Mouse (Mus musculus) embryonic facial prominence, embryonic 13.5 days (tissue): ENCODE measurements around the gene Slc25a54. TPM values are rescaled to one million over a fixed set of nuclear protein-coding genes. Genes with fewer than 3 reads are reported as not detected.

Source experiments
- ATAC-seq: fragments of 200-750 bp; cut with Nextera tagmentation; 2 replicates; pipeline ENCODE4 v1.8.0; 2017; ENCODE audit warnings: low read depth; ENCODE audit not compliant: insufficient number of reproducible peaks, insufficient read depth, low FRiP score, low TSS enrichment
- H3K27ac ChIP-seq: fragments of 300-500 bp; sonication (generic); 2 replicates; pipeline ENCODE4 v1.5.1; 2015; ENCODE audit warnings: moderate library complexity, mild to moderate bottlenecking, inconsistent platforms
- H3K27me3 ChIP-seq: fragments of 300-500 bp; sonication (generic); 2 replicates; pipeline ENCODE4 v1.6.1; 2015; ENCODE audit warnings: mild to moderate bottlenecking, inconsistent platforms
- H3K36me3 ChIP-seq: fragments of 300-500 bp; sonication (generic); 2 replicates; pipeline ENCODE4 v1.6.1; 2015; ENCODE audit warnings: mild to moderate bottlenecking, inconsistent platforms
- H3K4me1 ChIP-seq: fragments of 300-500 bp; sonication (generic); 2 replicates; pipeline ENCODE4 v1.6.1; 2015; ENCODE audit warnings: inconsistent platforms
- H3K4me2 ChIP-seq: fragments of 300-500 bp; sonication (generic); 2 replicates; pipeline ENCODE4 v1.6.1; 2015; ENCODE audit warnings: moderate library complexity, mild to moderate bottlenecking, inconsistent platforms
- H3K4me3 ChIP-seq: fragments of 300-500 bp; sonication (generic); 2 replicates; pipeline ENCODE4 v1.5.1; 2015; ENCODE audit warnings: mild to moderate bottlenecking, inconsistent platforms
- H3K9ac ChIP-seq: fragments of 300-500 bp; sonication (generic); 2 replicates; pipeline ENCODE4 v1.6.1; 2015; ENCODE audit warnings: mild to moderate bottlenecking, inconsistent platforms
- H3K9me3 ChIP-seq: fragments of 300-500 bp; sonication (generic); 2 replicates; pipeline ENCODE4 v1.6.1; 2016; ENCODE audit warnings: inconsistent platforms
- WGBS: fragments of 180-500 bp; shearing (Covaris S2); methylation state at CpG from one replicate; pipeline ENCODE4 v1.1.7; 2015; ENCODE audit warnings: mixed read lengths; 5-methylcytosine and 5-hydroxymethylcytosine counted together
- polyA plus RNA-seq: library from polyadenylated mRNA; unstranded; fragments of >200 nt; fragmentation: Nextera tagmentation; extraction: Ambion mirVana; gene quantifications from 2 replicates; pipeline ENCODE4 v1.2.1, GENCODE M21; 2015

Slc25a54 gene
- polyA plus RNA-seq: not detected in 2 replicates

DNA sequence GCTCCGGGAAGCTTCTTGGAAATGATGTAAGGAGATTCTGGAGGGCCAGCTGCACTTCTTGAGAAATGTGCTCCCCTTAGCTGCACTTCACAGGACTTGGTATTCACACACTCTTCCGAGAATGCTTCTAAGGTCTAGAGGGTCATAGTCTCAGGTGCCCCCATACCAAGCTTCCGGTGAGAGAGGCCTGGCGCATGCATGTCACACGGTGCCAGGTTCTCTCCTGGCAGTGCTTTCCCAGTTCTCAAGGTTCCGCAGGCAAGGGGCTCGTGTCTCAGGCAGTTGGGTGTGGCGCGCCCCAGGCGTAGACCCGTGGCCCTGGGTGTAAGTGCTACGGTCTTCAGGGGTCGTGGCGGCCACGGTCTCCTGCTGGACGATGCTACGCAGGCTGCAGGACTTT, at the start of gene Slc25a54:
Gene Slc25a54 (plus strand): TSS at position 301 of the 400 bp plus-strand sequence.
- Histone ChIP-seq H3K4me1 (no peaks in the 10 kb centered on the region), H3K27me3 (no peaks in the 10 kb centered on the region), H3K27ac (no peak within 1 kb of the TSS), H3K36me3 (no peaks in the 10 kb centered on the region), H3K9ac (no peak within 1 kb of the TSS), H3K9me3 (no peaks in the 10 kb centered on the region), H3K4me2 (no peak within 1 kb of the TSS), H3K4me3 (no peak within 1 kb of the TSS)
- no peak for ATAC-seq
- WGBS: 94% methylated on average over 17 of the region's 17 CpGs

- Histone ChIP-seq H3K4me2 (no peak overlapping the region), H3K4me3 (no peak overlapping the region), H3K9me3 (no peaks in the 10 kb centered on the region), H3K9ac (no peak overlapping the region), H3K36me3 (no peaks in the 10 kb centered on the region), H3K27ac (no peak overlapping the region), H3K27me3 (no peaks in the 10 kb centered on the region), H3K4me1 (peaks cover 13% of the 10 kb centered on the region)
- no peak for ATAC-seq
- 49% methylated on average over 6 of the region's 6 CpGs for WGBS
Observed at GRCm38 (mm10) chr3:109030817-109031216, 49.5 kb upstream of the Slc25a54 start.

DNA sequence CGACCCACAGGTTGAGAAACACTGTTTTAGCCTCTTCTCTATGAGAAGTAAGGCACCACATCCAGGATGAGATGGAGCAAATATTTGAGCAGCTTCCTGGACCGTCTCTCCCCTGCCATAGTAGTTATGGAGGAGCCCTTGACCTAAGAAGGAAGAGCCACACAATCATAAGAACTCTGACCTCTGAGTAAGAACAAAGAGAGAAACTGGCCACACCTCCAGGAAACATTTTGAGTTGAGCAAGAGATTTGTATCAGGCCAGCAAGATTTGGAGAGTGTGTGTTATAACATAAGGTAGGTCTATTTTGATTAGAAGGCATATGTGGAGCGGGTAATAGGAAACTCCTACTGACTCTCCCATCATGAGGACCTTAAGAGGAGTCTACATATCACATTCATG, 48.6 kb upstream of the Slc25a54 start:
- Histone ChIP-seq H3K4me1 (peaks cover 6% of the 10 kb centered on the region; the same call in 1 of the 2 replicates), H3K9ac (no peak overlapping the region), H3K4me2 (no peak overlapping the region), H3K36me3 (no peaks in the 10 kb centered on the region), H3K27me3 (no peaks in the 10 kb centered on the region), H3K9me3 (no peaks in the 10 kb centered on the region), H3K4me3 (no peak overlapping the region), H3K27ac (no peak overlapping the region)
- WGBS: 81% methylated on average over 3 of the region's 3 CpGs
- no peak for ATAC-seq

DNA sequence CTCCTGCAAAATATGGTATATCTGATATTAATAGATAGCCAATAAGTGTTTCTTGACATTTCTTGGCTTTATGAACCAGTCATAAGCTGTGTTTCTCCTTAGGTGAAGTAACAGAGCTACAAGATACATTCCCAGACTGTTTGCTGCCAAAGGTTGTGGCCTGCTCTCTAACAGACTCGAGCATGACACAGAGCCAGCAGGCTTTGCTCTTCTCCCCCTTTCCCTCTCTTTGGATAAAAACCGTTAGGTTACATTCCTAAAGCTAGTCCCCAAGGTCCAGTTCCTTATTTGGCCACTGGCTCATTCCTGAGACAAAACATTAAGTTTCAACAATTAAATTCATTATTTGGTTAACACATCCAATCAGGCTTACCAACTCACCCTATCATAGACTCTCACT, 48.0 kb upstream of the Slc25a54 start:
- Histone ChIP-seq H3K4me2 (no peak overlapping the region), H3K27me3 (no peaks in the 10 kb centered on the region), H3K4me1 (peaks cover 3% of the 10 kb centered on the region; the same call in 1 of the 2 replicates), H3K9ac (no peak overlapping the region), H3K36me3 (no peaks in the 10 kb centered on the region), H3K27ac (no peak overlapping the region), H3K4me3 (no peak overlapping the region), H3K9me3 (no peaks in the 10 kb centered on the region)
- ATAC-seq: no peak
- WGBS: 19% methylated on average over 2 of the region's 2 CpGs

DNA sequence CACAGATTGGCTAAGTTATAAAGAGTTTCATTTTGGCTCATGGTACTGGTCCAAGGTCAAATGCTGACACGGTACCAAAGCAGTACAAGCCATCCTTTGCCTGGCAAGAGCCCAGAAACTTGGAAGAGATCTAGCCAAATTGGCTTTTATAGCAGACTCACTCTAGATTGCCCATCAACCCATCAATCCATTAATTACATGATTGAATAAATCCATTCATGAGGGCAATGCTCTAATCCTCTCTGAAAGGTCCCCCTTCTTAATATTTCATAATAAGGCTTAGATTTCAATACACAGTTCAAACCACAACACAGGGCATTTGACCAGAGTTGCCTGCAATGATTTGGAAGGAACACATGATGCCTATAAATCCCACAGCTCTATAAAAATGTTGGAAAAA, 45.9 kb upstream of the Slc25a54 start:
- Histone ChIP-seq H3K4me3 (no peak overlapping the region), H3K9me3 (no peaks in the 10 kb centered on the region), H3K36me3 (no peaks in the 10 kb centered on the region), H3K4me1 (peaks cover 3% of the 10 kb centered on the region; the same call in 1 of the 2 replicates), H3K9ac (no peak overlapping the region), H3K27ac (no peak overlapping the region), H3K4me2 (no peak overlapping the region), H3K27me3 (no peaks in the 10 kb centered on the region)
- 77% methylated on average over 1 of the region's 1 CpGs for WGBS
- no peak for ATAC-seq

- no peaks in the 10 kb centered on the region for H3K36me3 ChIP-seq
- 72% methylated on average over 4 of the region's 4 CpGs for WGBS
Observed at GRCm38 (mm10) chr3:109040908-109041307, 39.4 kb upstream of the Slc25a54 start.

DNA sequence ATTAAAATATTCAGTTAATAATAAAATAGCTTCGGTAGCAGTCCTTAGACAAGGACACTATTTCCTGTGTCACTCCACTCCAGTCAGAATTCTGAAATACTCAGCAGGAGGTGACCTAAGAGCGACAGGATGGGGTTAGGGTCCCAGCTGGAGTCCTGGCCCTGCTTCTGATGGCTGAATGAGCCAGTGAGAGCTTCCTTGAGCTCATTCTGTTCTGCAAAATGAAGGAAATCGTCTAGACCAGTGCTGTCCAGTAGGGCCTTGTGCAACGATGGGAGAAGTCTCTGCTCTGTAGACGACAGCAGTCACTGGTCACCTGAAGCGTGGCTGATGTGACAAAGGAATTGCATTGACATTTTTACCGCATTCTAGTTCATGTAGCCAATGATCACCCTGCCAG, 36.9 kb upstream of the Slc25a54 start:
- no peak overlapping the region for H3K27ac ChIP-seq
- no peak for ATAC-seq

More at GRCm38 (mm10) chr3:109040908-109041307, 39.4 kb upstream of the Slc25a54 start:
- no peak for ATAC-seq
- no peaks in the 10 kb centered on the region for H3K4me1 ChIP-seq
- no peak overlapping the region for H3K4me2 ChIP-seq
- no peaks in the 10 kb centered on the region for H3K9me3 ChIP-seq
- no peak overlapping the region for H3K9ac ChIP-seq
- H3K27ac ChIP-seq: no peak overlapping the region
- H3K4me3 ChIP-seq: no peak overlapping the region
- no peaks in the 10 kb centered on the region for H3K27me3 ChIP-seq

DNA sequence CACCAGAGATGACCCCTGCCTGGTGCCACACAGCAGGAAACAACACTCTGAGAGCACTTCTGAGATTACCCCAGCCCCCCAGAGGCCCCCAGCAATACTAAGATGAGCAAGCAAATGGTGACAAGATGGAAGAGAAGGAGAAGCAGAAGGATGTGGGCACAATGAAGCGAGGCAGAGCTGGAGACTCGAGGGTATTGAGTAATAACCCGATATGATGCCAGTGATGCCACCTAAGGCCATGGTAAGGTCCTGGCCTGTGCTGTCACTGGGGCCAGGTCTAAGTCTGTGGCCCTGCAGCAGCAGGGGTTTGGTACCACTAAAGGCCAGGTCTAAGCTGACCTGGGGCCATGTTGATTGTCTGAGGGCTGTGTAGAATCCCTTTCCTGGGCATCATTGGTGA, 33.8 kb upstream of the Slc25a54 start:
- no peaks in the 10 kb centered on the region for H3K27me3 ChIP-seq
- no peaks in the 10 kb centered on the region for H3K4me1 ChIP-seq
- WGBS: 88% methylated on average over 3 of the region's 3 CpGs
- no peak overlapping the region for H3K9ac ChIP-seq
- H3K4me2 ChIP-seq: no peak overlapping the region
- no peaks in the 10 kb centered on the region for H3K36me3 ChIP-seq
- ATAC-seq: no peak
- no peaks in the 10 kb centered on the region for H3K9me3 ChIP-seq
- H3K4me3 ChIP-seq: no peak overlapping the region
- no peak overlapping the region for H3K27ac ChIP-seq

More for the DNA sequence above, 36.9 kb upstream of the Slc25a54 start:
- H3K4me2 ChIP-seq: no peak overlapping the region
- WGBS: 61% methylated on average over 7 of the region's 7 CpGs
- H3K4me1 ChIP-seq: no peaks in the 10 kb centered on the region
- H3K4me3 ChIP-seq: no peak overlapping the region
- no peaks in the 10 kb centered on the region for H3K36me3 ChIP-seq
- H3K9me3 ChIP-seq: no peaks in the 10 kb centered on the region
- H3K9ac ChIP-seq: no peak overlapping the region
- no peaks in the 10 kb centered on the region for H3K27me3 ChIP-seq

DNA sequence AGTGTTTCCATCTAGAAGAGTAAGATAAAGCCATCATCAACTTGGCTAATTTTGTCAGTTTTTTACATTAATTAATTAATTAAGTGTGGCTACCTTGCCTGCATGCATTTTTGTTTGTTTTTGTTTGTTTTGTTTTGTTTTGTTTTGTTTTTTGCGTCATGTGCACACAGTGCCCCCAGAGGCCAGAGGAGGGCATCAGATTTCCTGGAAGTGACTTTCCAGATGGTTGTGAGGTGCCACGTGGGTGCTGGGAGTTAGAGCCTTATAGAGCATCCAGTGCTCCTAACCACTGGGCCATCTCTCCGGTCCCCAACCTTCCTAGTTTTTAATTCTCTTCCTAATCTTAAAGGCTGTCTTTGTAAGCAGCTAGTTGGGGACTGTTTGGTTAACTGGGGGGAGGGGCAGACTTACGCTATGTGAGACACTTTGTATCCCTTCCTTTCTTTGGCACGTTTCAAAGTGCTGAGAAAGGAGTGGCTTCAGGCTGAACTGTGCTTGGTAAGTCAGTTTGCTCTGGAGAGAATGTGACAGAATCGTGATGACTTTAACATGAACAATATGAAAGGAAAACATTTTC, 32.5 kb upstream of the Slc25a54 start:
- peak overlapping the region; percentile 26 for H3K4me2 ChIP-seq
- no peaks in the 10 kb centered on the region for H3K27me3 ChIP-seq
- ATAC-seq: no peak
- H3K4me3 ChIP-seq: no peak overlapping the region
- no peaks in the 10 kb centered on the region for H3K4me1 ChIP-seq
- H3K9ac ChIP-seq: no peak overlapping the region
- 25% methylated on average over 6 of the region's 6 CpGs for WGBS
- no peaks in the 10 kb centered on the region for H3K9me3 ChIP-seq
- H3K36me3 ChIP-seq: no peaks in the 10 kb centered on the region
- no peak overlapping the region for H3K27ac ChIP-seq

DNA sequence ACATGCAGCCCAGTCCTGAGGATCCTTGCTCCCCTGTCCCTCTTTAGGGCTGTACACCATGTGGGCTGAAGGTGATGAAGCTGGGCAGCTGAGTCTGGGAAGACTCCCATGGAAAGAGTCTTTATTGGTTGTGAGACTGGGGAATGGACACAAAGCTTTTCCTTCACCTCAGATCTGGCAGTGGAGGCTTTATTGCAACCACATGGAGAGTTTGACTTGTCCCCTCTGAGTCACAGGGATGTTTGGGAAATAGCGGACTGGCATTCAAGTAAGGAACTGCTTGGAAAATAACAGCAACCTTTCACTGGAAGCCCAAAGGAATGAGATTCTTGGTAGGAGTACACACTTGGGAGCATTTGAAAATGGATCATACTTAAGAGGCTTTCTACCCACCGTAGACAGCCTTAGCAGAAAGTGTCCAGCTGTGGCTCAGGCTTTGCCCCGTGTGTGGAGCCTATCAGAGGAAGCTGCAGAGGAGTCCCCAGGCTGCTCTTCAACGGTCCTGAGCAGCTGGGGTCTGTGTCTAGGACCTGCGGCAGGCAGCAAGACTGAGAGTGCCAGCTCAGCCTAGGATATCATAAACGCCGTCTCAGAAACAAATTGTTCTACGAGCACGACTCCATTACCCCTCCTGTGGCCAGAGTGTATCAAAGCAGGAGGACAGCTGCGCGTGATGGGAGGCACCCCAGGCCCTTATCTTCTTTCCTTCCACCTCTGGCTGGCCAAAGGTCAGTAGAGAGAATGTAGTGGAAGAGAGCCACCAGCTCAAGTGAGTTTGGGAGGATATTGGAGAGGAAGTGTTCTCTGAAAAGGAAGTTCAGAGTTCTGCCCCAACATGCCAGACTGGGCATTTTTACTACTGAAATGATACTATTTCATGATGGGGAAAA, 29.0 kb upstream of the Slc25a54 start:
- Histone ChIP-seq H3K9ac (no peak overlapping the region), H3K27me3 (no peaks in the 10 kb centered on the region), H3K9me3 (no peaks in the 10 kb centered on the region), H3K36me3 (no peaks in the 10 kb centered on the region), H3K4me1 (no peaks in the 10 kb centered on the region), H3K4me2 (no peak overlapping the region), H3K27ac (no peak overlapping the region), H3K4me3 (no peak overlapping the region)
- ATAC-seq: no peak
- WGBS: 46% methylated on average over 11 of the region's 11 CpGs

- H3K4me3 ChIP-seq: no peak overlapping the region
- no peak for ATAC-seq
- H3K4me1 ChIP-seq: no peaks in the 10 kb centered on the region
- 82% methylated on average over 6 of the region's 6 CpGs for WGBS
- H3K9me3 ChIP-seq: no peaks in the 10 kb centered on the region
- no peaks in the 10 kb centered on the region for H3K36me3 ChIP-seq
- no peak overlapping the region for H3K27ac ChIP-seq
- H3K9ac ChIP-seq: no peak overlapping the region
- no peaks in the 10 kb centered on the region for H3K27me3 ChIP-seq
- no peak overlapping the region for H3K4me2 ChIP-seq
Observed at GRCm38 (mm10) chr3:109051946-109052331, 28.3 kb upstream of the Slc25a54 start.

- Histone ChIP-seq H3K27me3 (peaks cover 5% of the 10 kb centered on the region; the same call in 1 of the 2 replicates), H3K36me3 (no peaks in the 10 kb centered on the region), H3K27ac (no peak overlapping the region), H3K4me1 (no peaks in the 10 kb centered on the region), H3K9me3 (no peaks in the 10 kb centered on the region), H3K4me2 (no peak overlapping the region), H3K4me3 (no peak overlapping the region), H3K9ac (no peak overlapping the region)
- WGBS: 66% methylated on average over 8 of the region's 8 CpGs
- ATAC-seq: no peak
Observed at GRCm38 (mm10) chr3:109059903-109060302, 20.4 kb upstream of the Slc25a54 start.
